Mouse (Mus musculus): ENCODE data around the gene Tcf20. TPM values are rescaled to one million over a fixed set of nuclear protein-coding genes. Genes with fewer than 3 reads are reported as not detected.
A peak's percentile ranks its signal among the peaks of the same experiment; 100 is the strongest.

The Tcf20 gene
- polyA plus RNA-seq, 1 experiment = 48.7 TPM

DNA sequence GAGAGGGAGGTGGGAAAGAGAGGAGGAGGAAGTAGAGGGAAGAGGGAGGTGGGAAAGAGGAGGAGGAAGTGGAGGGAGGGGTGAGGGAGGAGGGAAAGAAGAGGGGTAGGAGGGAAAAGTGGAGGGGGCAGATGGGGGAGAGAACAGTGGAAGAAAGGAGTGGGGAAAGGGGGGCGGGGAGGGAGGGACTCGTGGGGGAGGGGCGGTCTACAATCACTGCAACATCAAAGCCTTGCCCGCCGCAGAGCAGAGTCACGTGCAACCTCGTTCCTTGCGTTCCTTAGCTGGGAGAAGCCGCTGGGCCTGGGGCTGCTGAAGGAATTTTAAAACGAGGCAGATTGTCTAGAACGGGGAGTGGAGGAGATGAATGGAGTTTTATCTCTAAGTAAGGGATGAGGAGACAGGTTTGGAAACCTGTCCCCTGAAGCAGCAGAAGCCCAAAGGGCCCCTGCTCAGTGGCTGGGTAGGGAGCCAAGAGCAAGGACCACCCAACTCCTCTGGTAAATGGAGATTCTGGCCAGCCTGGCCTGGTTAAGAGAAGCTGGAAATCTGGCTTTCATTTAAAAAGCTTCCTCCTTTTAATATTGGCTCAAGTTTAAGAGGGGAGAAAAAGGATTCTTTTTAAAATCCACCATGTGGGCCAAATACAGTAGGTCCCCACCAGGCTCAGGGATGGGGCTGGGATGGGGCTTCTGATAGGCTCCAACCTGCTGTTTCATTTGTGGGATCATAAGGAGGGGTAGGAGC lies 62.8 kb downstream of the Tcf20 start:
- no peak for TF ChIP-seq POLR2A (IDR thresholded peaks at IDR 0.05; ENCODE audit: control insufficient read depth, extremely low read depth, insufficient read depth, low read length, poor library complexity)
- WGBS = 73% methylated on average over 11 of the region's 11 CpGs
- Histone ChIP-seq H3K36me3 (ENCODE audit: control insufficient read depth, insufficient read depth, low read length) (no peaks in the 10 kb centered on the region), H3K27me3 (ENCODE audit: control insufficient read depth, insufficient read depth, low read length) (no peaks in the 10 kb centered on the region), H3K27ac (ENCODE audit: control insufficient read depth, insufficient read depth, low read length) (no peak overlapping the region), H3K4me1 (replicated peaks; ENCODE audit: control insufficient read depth, insufficient read depth, low read length) (peaks cover 37% of the 10 kb centered on the region), H3K4me3 (ENCODE audit: control insufficient read depth, insufficient read depth, low read length) (no peak overlapping the region)
- DNase-seq = no peak

GRCm38 (mm10) chr15:82923531-82923930 lies 64.1 kb downstream of the Tcf20 start:
- Histone ChIP-seq H3K36me3 (ENCODE audit: control insufficient read depth, insufficient read depth, low read length) (no peaks in the 10 kb centered on the region), H3K27me3 (ENCODE audit: control insufficient read depth, insufficient read depth, low read length) (no peaks in the 10 kb centered on the region), H3K27ac (ENCODE audit: control insufficient read depth, insufficient read depth, low read length) (no peak overlapping the region), H3K4me3 (ENCODE audit: control insufficient read depth, insufficient read depth, low read length) (no peak overlapping the region), H3K4me1 (replicated peaks; ENCODE audit: control insufficient read depth, insufficient read depth, low read length) (peaks cover 30% of the 10 kb centered on the region)
- no peak for TF ChIP-seq POLR2A (IDR thresholded peaks at IDR 0.05; ENCODE audit: control insufficient read depth, extremely low read depth, insufficient read depth, low read length, poor library complexity)
- TF ChIP-seq CTCF (IDR thresholded peaks at IDR 0.05; ENCODE audit: borderline replicate concordance, control insufficient read depth, extremely low read depth, insufficient read depth, low read length, poor library complexity) = no peak
- no peak for DNase-seq
- 88% methylated on average over 5 of the region's 5 CpGs for WGBS

- H3K27ac ChIP-seq (ENCODE audit: control insufficient read depth, insufficient read depth, low read length) = no peak overlapping the region
Measured at GRCm38 (mm10) chr15:82922755-82923154, 64.9 kb downstream of the Tcf20 start.

GRCm38 (mm10) chr15:82922052-82922451 lies 65.6 kb downstream of the Tcf20 start:
- no peak overlapping the region for H3K4me3 ChIP-seq (ENCODE audit: control insufficient read depth, insufficient read depth, low read length)
- H3K27me3 ChIP-seq (ENCODE audit: control insufficient read depth, insufficient read depth, low read length) = no peaks in the 10 kb centered on the region
- no peak overlapping the region for H3K27ac ChIP-seq (ENCODE audit: control insufficient read depth, insufficient read depth, low read length)
- TF ChIP-seq POLR2A (IDR thresholded peaks at IDR 0.05; ENCODE audit: control insufficient read depth, extremely low read depth, insufficient read depth, low read length, poor library complexity) (no peak), CTCF (IDR thresholded peaks at IDR 0.05; ENCODE audit: borderline replicate concordance, control insufficient read depth, extremely low read depth, insufficient read depth, low read length, poor library complexity) (no peak)
- no peaks in the 10 kb centered on the region for H3K36me3 ChIP-seq (ENCODE audit: control insufficient read depth, insufficient read depth, low read length)
- H3K4me1 ChIP-seq (replicated peaks; ENCODE audit: control insufficient read depth, insufficient read depth, low read length) = peaks cover 20% of the 10 kb centered on the region
- DNase-seq = peak; percentile 27
- 5% methylated on average over 12 of the region's 12 CpGs for WGBS

More at GRCm38 (mm10) chr15:82922755-82923154, 64.9 kb downstream of the Tcf20 start:
- no peak for DNase-seq
- H3K4me3 ChIP-seq (ENCODE audit: control insufficient read depth, insufficient read depth, low read length) = no peak overlapping the region
- H3K36me3 ChIP-seq (ENCODE audit: control insufficient read depth, insufficient read depth, low read length) = no peaks in the 10 kb centered on the region
- peaks cover 22% of the 10 kb centered on the region for H3K4me1 ChIP-seq (replicated peaks; ENCODE audit: control insufficient read depth, insufficient read depth, low read length)
- TF ChIP-seq CTCF (IDR thresholded peaks at IDR 0.05; ENCODE audit: borderline replicate concordance, control insufficient read depth, extremely low read depth, insufficient read depth, low read length, poor library complexity) (no peak), POLR2A (IDR thresholded peaks at IDR 0.05; ENCODE audit: control insufficient read depth, extremely low read depth, insufficient read depth, low read length, poor library complexity) (no peak)
- no peaks in the 10 kb centered on the region for H3K27me3 ChIP-seq (ENCODE audit: control insufficient read depth, insufficient read depth, low read length)
- WGBS = 72% methylated on average over 4 of the region's 4 CpGs

GRCm38 (mm10) chr15:82921559-82921958 lies 66.1 kb downstream of the Tcf20 start:
- Histone ChIP-seq H3K27me3 (ENCODE audit: control insufficient read depth, insufficient read depth, low read length) (no peaks in the 10 kb centered on the region), H3K36me3 (ENCODE audit: control insufficient read depth, insufficient read depth, low read length) (no peaks in the 10 kb centered on the region), H3K27ac (ENCODE audit: control insufficient read depth, insufficient read depth, low read length) (no peak overlapping the region), H3K4me3 (ENCODE audit: control insufficient read depth, insufficient read depth, low read length) (no peak overlapping the region), H3K4me1 (replicated peaks; ENCODE audit: control insufficient read depth, insufficient read depth, low read length) (peaks cover 20% of the 10 kb centered on the region)
- TF ChIP-seq POLR2A (IDR thresholded peaks at IDR 0.05; ENCODE audit: control insufficient read depth, extremely low read depth, insufficient read depth, low read length, poor library complexity) (no peak), CTCF (IDR thresholded peaks at IDR 0.05; ENCODE audit: borderline replicate concordance, control insufficient read depth, extremely low read depth, insufficient read depth, low read length, poor library complexity) (no peak)
- WGBS = 30% methylated on average over 1 of the region's 1 CpGs
- no peak for DNase-seq

DNA sequence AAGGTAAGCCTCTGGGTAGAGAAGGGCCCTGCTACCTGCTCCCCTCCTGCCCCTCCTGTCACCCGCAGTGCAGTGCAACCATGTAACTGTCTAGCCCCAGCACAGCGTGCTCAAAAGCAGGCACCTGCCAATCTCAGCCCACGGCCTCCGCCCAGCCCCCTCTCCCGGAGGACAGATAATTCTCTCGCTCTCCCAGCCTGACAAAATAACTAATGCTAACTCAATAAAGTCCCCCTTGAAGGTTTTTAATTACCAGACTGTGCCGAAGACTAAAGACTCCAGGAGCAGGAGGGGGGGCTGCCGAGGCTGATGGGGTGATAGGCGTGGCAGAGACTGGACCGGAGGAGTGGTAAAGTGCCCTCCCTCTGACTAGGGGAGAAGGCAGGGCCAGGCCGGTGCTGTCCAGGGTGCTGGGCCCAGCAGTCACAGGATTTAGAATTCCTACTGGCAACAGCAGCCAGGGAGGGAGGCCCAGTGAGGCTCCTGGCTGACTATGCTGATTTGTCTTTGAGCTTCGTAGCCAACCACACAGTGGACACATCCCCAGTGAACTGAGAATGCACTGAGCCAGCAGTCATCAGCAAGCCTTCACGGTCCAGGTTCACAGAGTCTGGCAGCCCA lies 66.7 kb downstream of the Tcf20 start:
- DNase-seq = no peak
- no peak overlapping the region for H3K27ac ChIP-seq (ENCODE audit: control insufficient read depth, insufficient read depth, low read length)
- no peaks in the 10 kb centered on the region for H3K27me3 ChIP-seq (ENCODE audit: control insufficient read depth, insufficient read depth, low read length)
- peaks cover 20% of the 10 kb centered on the region for H3K4me1 ChIP-seq (replicated peaks; ENCODE audit: control insufficient read depth, insufficient read depth, low read length)
- 20% methylated on average over 13 of the region's 13 CpGs for WGBS
- no peak overlapping the region for H3K4me3 ChIP-seq (ENCODE audit: control insufficient read depth, insufficient read depth, low read length)
- H3K36me3 ChIP-seq (ENCODE audit: control insufficient read depth, insufficient read depth, low read length) = no peaks in the 10 kb centered on the region
- TF ChIP-seq CTCF (IDR thresholded peaks at IDR 0.05; ENCODE audit: borderline replicate concordance, control insufficient read depth, extremely low read depth, insufficient read depth, low read length, poor library complexity) = no peak
- TF ChIP-seq POLR2A (IDR thresholded peaks at IDR 0.05; ENCODE audit: control insufficient read depth, extremely low read depth, insufficient read depth, low read length, poor library complexity) = no peak
